Mouse (Mus musculus) kidney, postnatal 0 days (tissue): Measurements from ENCODE around the gene Gm13693. TPM values are rescaled to one million over a fixed set of nuclear protein-coding genes. Genes with fewer than 3 reads are reported as not detected.
"Not testable (repeated sequence)": the region's sequence is repeated elsewhere in the genome, so short reads cannot be mapped to it uniquely, and the experiment has no call there.

Experiments used
- ATAC-seq: fragments of 200-750 bp; cut with Nextera tagmentation; replicated peaks from 2 replicates; pipeline ENCODE4 v1.8.0; 2017; ENCODE audit warnings: low read depth, moderate number of reproducible peaks, moderate TSS enrichment, moderate library complexity; ENCODE audit not compliant: low FRiP score
- DNase-seq: peaks from one replicate; pipeline ENCODE4 v3.0.0-alpha.2; 2016; ENCODE audit warnings: low spot score
- H3K27ac ChIP-seq: fragments of 300-500 bp; sonication (generic); 2 replicates; pipeline ENCODE4 v1.5.1; 2014; ENCODE audit warnings: mild to moderate bottlenecking
- H3K27me3 ChIP-seq: fragments of 300-500 bp; sonication (generic); 2 replicates; pipeline ENCODE4 v1.6.1; 2014; ENCODE audit warnings: low read length, mixed read lengths; ENCODE audit not compliant: insufficient read depth
- H3K36me3 ChIP-seq: fragments of 300-500 bp; sonication (generic); 2 replicates; pipeline ENCODE4 v1.6.1; 2014; ENCODE audit warnings: low read length, mixed read lengths; ENCODE audit not compliant: insufficient read depth
- H3K4me1 ChIP-seq: fragments of 300-500 bp; sonication (generic); replicated peaks from 2 replicates; pipeline ENCODE4 v1.6.1; 2014; ENCODE audit warnings: antibody characterized with exemption, low read length, mixed read lengths; ENCODE audit not compliant: insufficient read depth
- H3K4me2 ChIP-seq: fragments of 300-500 bp; sonication (generic); 2 replicates; pipeline ENCODE4 v1.6.1; 2014; ENCODE audit warnings: mild to moderate bottlenecking, low read length, moderate library complexity, mixed read lengths
- H3K4me3 ChIP-seq: fragments of 300-500 bp; sonication (generic); replicated peaks from 2 replicates; pipeline ENCODE4 v1.5.1; 2014; ENCODE audit warnings: low read depth, low read length
- H3K9ac ChIP-seq: fragments of 300-500 bp; sonication (generic); 2 replicates; pipeline ENCODE4 v1.6.1; 2014; ENCODE audit warnings: low read depth, low read length
- H3K9me3 ChIP-seq: fragments of 300-500 bp; sonication (generic); replicated peaks from 2 replicates; pipeline ENCODE4 v1.6.1; 2016; ENCODE audit warnings: low read length, inconsistent platforms, mixed read lengths
- CTCF ChIP-seq: IDR thresholded peaks from 2 replicates; pipeline ENCODE4 v1.5.1; 2016; ENCODE audit warnings: antibody characterized with exemption, low read depth, mild to moderate bottlenecking, moderate library complexity
- WGBS: fragments of 180-500 bp; shearing (Covaris S2); extraction: QIAGEN DNeasy Blood & Tissue Kit; methylation state at CpG from one replicate; pipeline ENCODE4 v1.1.7; 2014; 5-methylcytosine and 5-hydroxymethylcytosine counted together
- polyA plus RNA-seq: library from polyadenylated mRNA; unstranded; fragments of >200 nt; fragmentation: Nextera tagmentation; extraction: Ambion mirVana; gene quantifications from 2 replicates; pipeline ENCODE4 v1.2.1, GENCODE M21; 2015

The Gm13693 gene
- not detected in 2 replicates for polyA plus RNA-seq

GRCm38 (mm10) chr2:83961203-83961602, at the start of gene Gm13693:
Gene Gm13693, plus strand, starts transcription at chr2:83961503.
- not testable (repeated sequence) for H3K36me3 ChIP-seq, H3K27ac ChIP-seq, H3K4me1 ChIP-seq, H3K27me3 ChIP-seq, H3K9ac ChIP-seq, H3K4me3 ChIP-seq, H3K9me3 ChIP-seq, H3K4me2 ChIP-seq, ATAC-seq, DNase-seq
- no CpG with 5 or more reads among the region's 6 CpGs for WGBS

GRCm38 (mm10) chr2:83929478-83930088, 31.7 kb upstream of the Gm13693 start:
- Histone ChIP-seq H3K36me3 (no peaks in the 10 kb centered on the region), H3K27me3 (no peaks in the 10 kb centered on the region), H3K4me3 (no peak overlapping the region), H3K4me2 (no peak overlapping the region), H3K4me1 (no peaks in the 10 kb centered on the region), H3K9ac (no peak overlapping the region), H3K9me3 (no peaks in the 10 kb centered on the region), H3K27ac (no peak overlapping the region)
- peak; percentile 21 for DNase-seq
- no peak for ATAC-seq
- no peak for TF ChIP-seq CTCF
- WGBS: 31% methylated on average over 2 of the region's 2 CpGs

- DNase-seq (peak; percentile 52), ATAC-seq (peak; percentile 77)
- H3K4me3 ChIP-seq: no peak within 1 kb of the TSS
- H3K4me1 ChIP-seq: 0 out of 2 replicates have a peak, but pooled peaks cover 3% of the 10 kb centered on the region
- under 1% methylated on average over 20 of the region's 20 CpGs for WGBS
- H3K27ac ChIP-seq: no peak within 1 kb of the TSS
- H3K36me3 ChIP-seq: no peaks in the 10 kb centered on the region
- peak within 1 kb of the TSS; percentile 46 for H3K4me2 ChIP-seq
- TF ChIP-seq CTCF: no peak
- no peaks in the 10 kb centered on the region for H3K9me3 ChIP-seq
- no peak within 1 kb of the TSS for H3K9ac ChIP-seq
- H3K27me3 ChIP-seq: no peaks in the 10 kb centered on the region
Measured at GRCm38 (mm10) chr2:83940931-83941361, 20.4 kb upstream of the Gm13693 start, which contains the start of gene Zswim2. Gene Zswim2, minus strand, starts transcription at chr2:83941228.

- no peak for TF ChIP-seq CTCF
- no peak overlapping the region for H3K27ac ChIP-seq
- no peaks in the 10 kb centered on the region for H3K36me3 ChIP-seq
- H3K9ac ChIP-seq: no peak overlapping the region
- no peak overlapping the region for H3K4me3 ChIP-seq
- 0 out of 2 replicates have a peak, but pooled peaks cover 3% of the 10 kb centered on the region for H3K4me1 ChIP-seq
- DNase-seq (no peak), ATAC-seq (no peak)
- no peaks in the 10 kb centered on the region for H3K9me3 ChIP-seq
- no peaks in the 10 kb centered on the region for H3K27me3 ChIP-seq
- peak overlapping the region; percentile 46 for H3K4me2 ChIP-seq
- 29% methylated on average over 3 of the region's 3 CpGs for WGBS
Measured at GRCm38 (mm10) chr2:83941378-83941777, 19.9 kb upstream of the Gm13693 start.

- TF ChIP-seq CTCF: no peak
- ATAC-seq (no peak), DNase-seq (no peak)
- Histone ChIP-seq H3K9ac (no peak overlapping the region), H3K36me3 (no peaks in the 10 kb centered on the region), H3K4me1 (0 out of 2 replicates have a peak, but pooled peaks cover 3% of the 10 kb centered on the region), H3K27ac (no peak overlapping the region), H3K27me3 (no peaks in the 10 kb centered on the region), H3K4me3 (no peak overlapping the region), H3K9me3 (no peaks in the 10 kb centered on the region), H3K4me2 (no peak overlapping the region)
- WGBS: 67% methylated on average over 4 of the region's 4 CpGs
Measured at GRCm38 (mm10) chr2:83941792-83942191, 19.5 kb upstream of the Gm13693 start.

GRCm38 (mm10) chr2:83955393-83955792, 5.9 kb upstream of the Gm13693 start, which contains the start of gene Gm13698:
Gene Gm13698, plus strand, starts transcription at chr2:83955693.
- no CpG with 5 or more reads among the region's 6 CpGs for WGBS

GRCm38 (mm10) chr2:83967013-83967412, 5.7 kb downstream of the Gm13693 start, which contains the start of gene Gm13695:
Gene Gm13695, plus strand, starts transcription at chr2:83967313.
- H3K27me3 ChIP-seq, ATAC-seq, H3K9ac ChIP-seq, H3K9me3 ChIP-seq, DNase-seq, H3K36me3 ChIP-seq, H3K4me1 ChIP-seq, H3K4me3 ChIP-seq, H3K27ac ChIP-seq, H3K4me2 ChIP-seq: not testable (repeated sequence)
- WGBS: no CpG with 5 or more reads among the region's 6 CpGs

More at GRCm38 (mm10) chr2:83955393-83955792, 5.9 kb upstream of the Gm13693 start, which contains the start of gene Gm13698:
- not testable (repeated sequence) for H3K36me3 ChIP-seq, H3K4me1 ChIP-seq, H3K9ac ChIP-seq, H3K27me3 ChIP-seq, H3K4me3 ChIP-seq, ATAC-seq, H3K9me3 ChIP-seq, H3K27ac ChIP-seq, H3K4me2 ChIP-seq, DNase-seq

- not testable (repeated sequence) for H3K27me3 ChIP-seq, DNase-seq, H3K4me1 ChIP-seq, H3K36me3 ChIP-seq, H3K4me3 ChIP-seq, ATAC-seq, H3K9me3 ChIP-seq, H3K9ac ChIP-seq, H3K27ac ChIP-seq, H3K4me2 ChIP-seq
- no CpG with 5 or more reads among the region's 6 CpGs for WGBS
Measured at GRCm38 (mm10) chr2:83972823-83973222, 11.5 kb downstream of the Gm13693 start, which contains the start of gene Gm13696. Gene Gm13696, plus strand, starts transcription at chr2:83973123.

GRCm38 (mm10) chr2:83978633-83979032, 17.3 kb downstream of the Gm13693 start, which contains the start of gene Gm13694:
Gene Gm13694, plus strand, starts transcription at chr2:83978933.
- not testable (repeated sequence) for H3K9ac ChIP-seq, ATAC-seq, H3K4me3 ChIP-seq, H3K9me3 ChIP-seq, H3K4me1 ChIP-seq, H3K4me2 ChIP-seq, H3K27ac ChIP-seq, DNase-seq, H3K36me3 ChIP-seq, H3K27me3 ChIP-seq
- no CpG with 5 or more reads among the region's 6 CpGs for WGBS
